Mouse (Mus musculus): ENCODE measurements at regions not wholly inside any gene's neighbourhood (a gene's known extent, or its start where the extent isn't known, plus 50 kb on each side); places are given as distances from the start of the nearest gene placed in this dataset.

- TF ChIP-seq CTCF (IDR thresholded peaks at IDR 0.05; ENCODE audit: low read depth, low read length) = no peak
- no peak for TF ChIP-seq EP300 (IDR thresholded peaks at IDR 0.05; ENCODE audit: insufficient read depth, low read depth, low read length)
Observed at GRCm38 (mm10) chr9:43922231-43922630, 121.0 kb upstream of the Thy1 start.

All from ES-Bruce4 (cell line).